Mouse (Mus musculus) right cerebral cortex, postnatal 36 days (tissue): ENCODE data around the gene Csgalnact2.

ENCODE experiments used
- DNase-seq, 2 experiments: peaks; one replicate each; pipeline ENCODE4 v3.0.0; 2022; ENCODE audit warnings: low spot score in 2 of 2, mixed read lengths in 1 of 2

The Csgalnact2 gene

GRCm38 (mm10) chr6:118134461-118134860 is 4.5 kb downstream of the Csgalnact2 start:
- no peak for DNase-seq

GRCm38 (mm10) chr6:118130022-118130421 is 8.9 kb downstream of the Csgalnact2 start:
- no peak for DNase-seq

GRCm38 (mm10) chr6:118127827-118128487 is 11.0 kb downstream of the Csgalnact2 start:
- no peak for DNase-seq

GRCm38 (mm10) chr6:118127198-118127597 is 11.7 kb downstream of the Csgalnact2 start:
- no peak for DNase-seq

- DNase-seq, result no peak
Observed at GRCm38 (mm10) chr6:118126577-118126976, 12.4 kb downstream of the Csgalnact2 start.

- DNase-seq, result no peak
Observed at GRCm38 (mm10) chr6:118122767-118123166, 16.2 kb downstream of the Csgalnact2 start.

- no peak for DNase-seq
Observed at GRCm38 (mm10) chr6:118111810-118112209, 27.1 kb downstream of the Csgalnact2 start.

- no peak for DNase-seq
Observed at GRCm38 (mm10) chr6:118099311-118099802, 39.6 kb downstream of the Csgalnact2 start.

- no peak for DNase-seq
Observed at GRCm38 (mm10) chr6:118097765-118098365, 41.1 kb downstream of the Csgalnact2 start.

GRCm38 (mm10) chr6:118090827-118091226 is 48.1 kb downstream of the Csgalnact2 start:
- no peak for DNase-seq

GRCm38 (mm10) chr6:118088750-118089440 is 50.0 kb downstream of the Csgalnact2 start:
- no peak for DNase-seq

- no peak for DNase-seq
Observed at GRCm38 (mm10) chr6:118087955-118088354, 51.0 kb downstream of the Csgalnact2 start.

- no peak for DNase-seq
Observed at GRCm38 (mm10) chr6:118084596-118084995, 54.3 kb downstream of the Csgalnact2 start.

GRCm38 (mm10) chr6:118083608-118084007 is 55.3 kb downstream of the Csgalnact2 start:
- DNase-seq, result no peak

- no peak for DNase-seq
Observed at GRCm38 (mm10) chr6:118082384-118082783, 56.6 kb downstream of the Csgalnact2 start.

- DNase-seq, result no peak
Observed at GRCm38 (mm10) chr6:118080711-118081110, 58.2 kb downstream of the Csgalnact2 start.

GRCm38 (mm10) chr6:118079762-118080465 is 59.0 kb downstream of the Csgalnact2 start:
- no peak for DNase-seq

- DNase-seq, result no peak
Observed at GRCm38 (mm10) chr6:118079292-118079691, 59.6 kb downstream of the Csgalnact2 start.

- DNase-seq, result no peak
Observed at GRCm38 (mm10) chr6:118078751-118079150, 60.2 kb downstream of the Csgalnact2 start.

- no peak for DNase-seq
Observed at GRCm38 (mm10) chr6:118077421-118077820, 61.5 kb downstream of the Csgalnact2 start.

- DNase-seq, result no peak
Observed at GRCm38 (mm10) chr6:118076748-118077147, 62.2 kb downstream of the Csgalnact2 start.

- no peak for DNase-seq
Observed at GRCm38 (mm10) chr6:118076256-118076655, 62.7 kb downstream of the Csgalnact2 start.
